Mouse (Mus musculus): Measurements from ENCODE around the gene Tmcc2.

- no peak for TF ChIP-seq CTCF (IDR thresholded peaks at IDR 0.05; ENCODE audit: borderline replicate concordance, control insufficient read depth, extremely low read depth, insufficient read depth, low read length, poor library complexity)
- TF ChIP-seq POLR2A (IDR thresholded peaks at IDR 0.05; ENCODE audit: control insufficient read depth, extremely low read depth, insufficient read depth, low read length, poor library complexity): no peak
These were observed 18.1 kb downstream of the Tmcc2 start for GRCm38 (mm10) chr1:132372896-132373534.

All from thymus, adult 2 months (tissue).